Mouse (Mus musculus) olfactory bulb, adult 2 months (tissue): ENCODE measurements around the gene Ankra2.

ENCODE experiments used
- CTCF ChIP-seq: fragments of 200-500 bp; IDR thresholded peaks from 2 replicates; pipeline ENCODE4 v1.5.1; 2012; ENCODE audit warnings: low read depth, mild to moderate bottlenecking, low read length, moderate library complexity; ENCODE audit not compliant: insufficient read depth
- POLR2A ChIP-seq: fragments of 200-500 bp; IDR thresholded peaks from 2 replicates; pipeline ENCODE4 v1.6.1; 2012; ENCODE audit warnings: mild to moderate bottlenecking, low read depth, low read length, moderate library complexity; ENCODE audit not compliant: insufficient read depth

GRCm38 (mm10) chr13:98262636-98263457 is at the start of gene Ankra2, which contains the start of gene Utp15:
- TF ChIP-seq POLR2A, result peak; percentile 80; the same call in 1 of the 2 replicates
- 0 out of 2 replicates have a peak, but pooled peaks have one; percentile 10 for TF ChIP-seq CTCF
